Mouse (Mus musculus) embryo, embryonic 11 days (tissue): ENCODE measurements at regions not wholly inside any gene's neighbourhood (a gene's known extent, or its start where the extent isn't known, plus 50 kb on each side); places are given as distances from the start of the nearest gene placed in this dataset.

Experiments used
- DNase-seq: peaks from one replicate; pipeline ENCODE4 v3.0.0-alpha.2; 2015

DNA sequence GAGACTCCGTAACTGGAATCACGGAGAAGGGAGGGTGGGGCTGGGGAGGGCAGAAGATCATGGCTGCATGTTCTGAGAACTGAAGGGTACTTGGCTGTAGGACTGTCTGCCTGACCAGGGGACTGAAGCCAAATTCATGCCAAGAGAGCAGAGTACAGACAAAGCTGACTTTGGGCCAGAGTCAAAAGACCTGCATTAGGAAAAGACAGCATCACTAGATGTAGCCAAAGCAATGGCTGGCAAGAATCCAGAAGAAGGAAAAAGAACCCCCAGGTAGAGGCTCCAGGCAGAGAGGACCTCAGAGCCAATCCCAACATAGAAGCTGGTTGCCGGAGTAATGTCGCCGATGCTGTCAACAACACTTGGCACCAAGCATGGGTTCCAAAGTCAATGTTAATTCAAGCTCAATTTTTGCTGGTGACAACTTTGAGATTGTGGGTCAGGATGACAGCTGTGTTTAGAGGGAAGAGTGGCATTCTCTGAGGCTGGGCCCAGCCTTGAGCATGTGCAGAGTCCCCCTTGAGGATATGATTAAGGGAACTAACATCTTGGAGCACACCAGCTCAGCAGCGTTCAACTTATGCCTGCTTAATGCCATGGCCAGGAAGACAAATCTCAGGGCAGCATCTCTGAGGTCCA lies 124.7 kb downstream of the Erv3 start:
- no peak for DNase-seq

GRCm38 (mm10) chr2:131726533-131726932 lies 133.0 kb downstream of the Erv3 start:
- DNase-seq = no peak

- DNase-seq = no peak
These were observed 137.7 kb downstream of the Erv3 start for GRCm38 (mm10) chr2:131721631-131722545.

- no peak for DNase-seq
These were observed 142.0 kb downstream of the Erv3 start for GRCm38 (mm10) chr2:131717561-131717960.

GRCm38 (mm10) chr2:131716841-131717240 lies 142.7 kb downstream of the Erv3 start:
- DNase-seq = no peak

- DNase-seq = no peak
These were observed 144.2 kb downstream of the Erv3 start for GRCm38 (mm10) chr2:131715381-131715780.

GRCm38 (mm10) chr2:131711886-131712285 lies 147.7 kb downstream of the Erv3 start:
- DNase-seq = no peak

DNA sequence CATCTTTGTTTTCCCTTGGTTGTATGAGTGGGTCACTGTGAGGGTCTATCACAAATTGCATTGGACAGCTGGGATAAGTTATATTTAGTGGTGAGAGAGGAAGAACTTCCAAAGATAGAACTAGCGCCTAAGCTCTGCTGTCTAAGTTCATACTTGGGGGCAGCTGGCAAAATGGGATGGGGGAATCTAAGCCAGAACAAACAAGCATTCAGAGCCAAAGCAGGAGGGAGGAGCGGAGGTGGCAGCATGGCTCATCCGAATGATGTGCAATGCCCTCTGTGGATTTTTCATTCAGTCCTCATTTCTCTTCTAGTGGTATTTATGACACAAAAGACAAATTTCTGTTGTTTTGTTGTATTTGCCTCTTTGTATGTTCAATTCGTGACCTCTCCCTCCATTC lies 144.5 kb upstream of the Adra1d start:
- no peak for DNase-seq

GRCm38 (mm10) chr2:131704406-131704805 lies 142.3 kb upstream of the Adra1d start:
- DNase-seq = no peak

DNA sequence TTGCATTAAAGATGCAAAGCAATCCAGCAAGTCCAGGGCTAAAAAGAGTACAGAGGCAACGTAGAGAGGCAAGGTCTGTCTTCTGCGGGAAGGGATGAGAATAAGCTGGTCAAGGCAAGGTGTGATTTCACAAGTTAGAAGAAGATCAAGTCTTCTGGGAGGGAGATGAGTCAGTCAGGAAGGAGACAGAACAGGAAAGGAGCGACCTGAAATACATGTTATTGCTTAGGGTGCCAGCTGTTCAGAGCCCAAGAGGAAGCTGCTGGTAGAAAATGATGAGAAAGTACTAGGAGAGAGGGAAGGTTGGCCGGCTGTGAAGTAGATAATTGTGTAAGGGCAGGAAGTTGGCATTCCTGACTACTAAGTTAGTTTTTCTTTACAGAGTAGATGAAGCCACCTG lies 140.1 kb upstream of the Adra1d start:
- no peak for DNase-seq

GRCm38 (mm10) chr2:131699798-131700197 lies 137.7 kb upstream of the Adra1d start:
- DNase-seq = no peak

- DNase-seq = no peak
These were observed 136.2 kb upstream of the Adra1d start for GRCm38 (mm10) chr2:131698008-131698965.

DNA sequence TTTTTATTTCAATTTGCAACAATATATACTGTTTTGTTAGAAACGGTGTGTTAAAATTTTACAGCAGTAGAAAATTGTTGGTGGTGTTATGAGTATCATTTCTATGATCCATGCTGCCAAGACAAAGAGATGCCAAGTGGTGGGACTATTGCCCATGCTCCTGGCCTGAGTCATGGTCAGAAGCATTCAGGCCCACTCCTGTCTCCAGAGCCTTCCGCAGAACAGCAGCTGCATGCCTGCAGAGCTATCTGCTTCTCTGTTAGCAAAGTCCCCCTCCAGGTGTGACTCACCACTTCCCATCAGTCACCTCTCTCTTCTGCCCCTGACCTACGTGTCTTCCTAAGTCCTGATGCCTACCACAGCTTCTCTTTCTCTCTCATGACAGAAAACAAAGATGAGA lies 134.2 kb upstream of the Adra1d start:
- DNase-seq = no peak

- no peak for DNase-seq
These were observed 127.9 kb upstream of the Adra1d start for GRCm38 (mm10) chr2:131689996-131690395.

DNA sequence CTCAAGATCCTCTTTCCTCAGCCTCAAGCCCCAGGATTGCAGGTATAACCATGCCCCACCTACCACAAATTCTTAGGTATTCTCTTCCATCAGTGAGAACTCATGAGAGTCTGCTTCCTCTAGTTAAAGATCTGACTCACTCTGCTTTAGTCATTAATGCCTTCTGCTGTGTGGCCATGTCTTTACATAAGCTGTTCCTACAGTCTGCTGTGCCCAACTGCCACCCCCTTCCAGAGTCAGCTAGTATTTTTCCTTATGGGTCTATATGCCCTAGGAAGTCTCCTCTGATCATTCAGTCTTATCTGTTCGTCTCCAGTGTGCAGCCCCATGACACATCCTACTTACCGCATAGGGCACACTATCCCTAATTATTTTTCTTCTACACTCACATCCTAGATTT lies 126.2 kb upstream of the Adra1d start:
- DNase-seq = no peak

DNA sequence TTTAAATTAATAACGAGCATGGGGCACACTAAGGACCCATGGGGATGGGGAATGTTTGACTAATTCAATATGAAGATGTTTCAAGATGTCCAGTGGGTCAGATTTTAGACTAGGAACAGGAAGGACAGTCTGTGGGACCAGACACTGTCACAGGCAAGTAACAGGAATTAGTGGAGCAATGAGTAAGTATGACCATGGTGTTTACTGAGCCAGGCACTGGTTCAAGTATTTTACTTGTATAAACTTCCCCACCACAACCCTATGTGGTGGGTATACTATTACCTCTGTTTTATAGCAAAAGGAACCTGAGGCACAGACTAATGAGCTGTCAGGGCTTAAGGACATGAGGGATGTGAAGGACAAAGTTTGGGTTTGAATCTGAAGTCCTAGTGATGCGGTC lies 125.4 kb upstream of the Adra1d start:
- DNase-seq = no peak

GRCm38 (mm10) chr2:131686748-131687147 lies 124.7 kb upstream of the Adra1d start:
- DNase-seq = no peak

- DNase-seq = no peak
These were observed 123.2 kb upstream of the Adra1d start for GRCm38 (mm10) chr2:131685326-131685725.

DNA sequence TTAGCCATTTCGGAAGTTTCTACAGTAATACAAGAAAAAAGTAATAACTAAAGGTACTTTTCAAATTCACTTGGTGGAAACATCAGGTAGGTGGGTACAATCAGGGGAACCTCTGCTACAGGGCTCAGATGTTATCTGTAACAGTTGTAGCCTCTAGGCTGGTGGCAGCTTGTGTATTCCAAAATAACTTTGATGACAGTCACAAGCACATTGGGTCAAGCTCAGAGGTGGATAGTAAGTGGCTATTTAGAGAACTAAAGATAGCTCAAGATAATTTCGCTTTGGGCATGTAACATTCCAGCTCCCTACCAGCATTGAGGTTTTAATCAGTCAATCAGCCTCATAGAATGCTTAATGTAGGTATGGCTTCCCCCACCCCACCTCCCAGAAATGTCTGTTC lies 121.7 kb upstream of the Adra1d start:
- no peak for DNase-seq

DNA sequence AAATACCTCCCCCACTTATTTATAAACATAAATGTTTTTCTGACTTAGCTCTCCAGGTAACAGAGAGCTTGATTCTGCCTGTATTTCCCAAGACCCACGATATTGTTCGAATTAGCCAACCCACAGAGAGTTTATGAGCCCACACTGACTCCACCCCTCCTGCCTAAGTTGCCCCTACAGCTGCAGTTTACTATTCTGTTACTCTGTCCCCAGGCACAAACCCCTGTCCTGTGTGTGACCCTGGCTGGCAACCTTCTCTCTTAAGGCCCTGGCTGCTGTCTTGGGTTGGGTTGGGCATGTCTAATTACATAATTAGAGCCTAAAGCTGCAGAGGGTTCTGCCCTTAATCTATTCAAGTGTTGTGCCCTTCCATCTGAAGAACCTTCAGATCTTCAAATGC lies 116.4 kb upstream of the Adra1d start:
- DNase-seq = no peak

- DNase-seq = no peak
These were observed 114.7 kb upstream of the Adra1d start for GRCm38 (mm10) chr2:131676736-131677135.

DNA sequence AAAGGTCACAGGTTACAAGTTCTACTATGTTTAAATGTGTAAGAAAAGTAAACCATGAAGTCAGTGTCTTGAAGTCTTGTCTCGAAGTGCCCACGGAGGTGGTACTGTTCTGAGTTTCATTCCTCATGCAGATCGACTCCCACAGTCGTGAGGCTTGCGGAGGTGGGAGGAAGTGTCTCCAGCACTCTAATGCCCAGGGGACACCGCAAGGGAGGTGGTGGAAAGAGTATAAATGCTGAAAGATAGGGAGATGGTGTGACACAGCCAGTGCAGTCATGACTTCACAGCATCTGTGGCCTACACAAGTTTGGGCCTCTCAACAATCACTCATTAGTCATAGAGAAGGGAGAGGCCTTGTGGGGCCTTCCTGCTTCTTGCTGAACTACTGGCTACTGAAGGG lies 112.8 kb upstream of the Adra1d start:
- DNase-seq = no peak

- DNase-seq = no peak
These were observed 111.3 kb upstream of the Adra1d start for GRCm38 (mm10) chr2:131673351-131673750.
